Mouse (Mus musculus) lung, embryonic 16.5 days (tissue): ENCODE measurements at regions not wholly inside any gene's neighbourhood (a gene's known extent, or its start where the extent isn't known, plus 50 kb on each side); places are given as distances from the start of the nearest gene placed in this dataset.
A peak's percentile ranks its signal among the peaks of the same experiment; 100 is the strongest.

Source experiments
- ATAC-seq: fragments of 200-750 bp; cut with Nextera tagmentation; 2 replicates; pipeline ENCODE4 v1.8.0; 2017; ENCODE audit warnings: low read depth, mild to moderate bottlenecking, moderate library complexity
- H3K27ac ChIP-seq: fragments of 300-500 bp; sonication (generic); 2 replicates; pipeline ENCODE4 v1.5.1; 2014; ENCODE audit warnings: mild to moderate bottlenecking, control low read depth, low read length
- H3K27me3 ChIP-seq: fragments of 300-500 bp; sonication (generic); 2 replicates; pipeline ENCODE4 v1.6.1; 2014; ENCODE audit warnings: low read depth, low read length, mixed read lengths; ENCODE audit not compliant: control insufficient read depth, insufficient read depth
- H3K36me3 ChIP-seq: fragments of 300-500 bp; sonication (generic); 2 replicates; pipeline ENCODE4 v1.6.1; 2014; ENCODE audit warnings: low read length; ENCODE audit not compliant: control insufficient read depth, insufficient read depth
- H3K4me1 ChIP-seq: fragments of 300-500 bp; sonication (generic); replicated peaks from 2 replicates; pipeline ENCODE4 v1.6.1; 2014; ENCODE audit warnings: low read length, mixed read lengths; ENCODE audit not compliant: control insufficient read depth, insufficient read depth
- H3K4me2 ChIP-seq: fragments of 300-500 bp; sonication (generic); 2 replicates; pipeline ENCODE4 v1.6.1; 2014; ENCODE audit warnings: low read depth, low read length, control low read depth
- H3K4me3 ChIP-seq: fragments of 300-500 bp; sonication (generic); 2 replicates; pipeline ENCODE4 v1.5.1; 2014; ENCODE audit warnings: mild to moderate bottlenecking, low read length, control low read depth
- H3K9ac ChIP-seq: fragments of 300-500 bp; sonication (generic); 2 replicates; pipeline ENCODE4 v1.6.1; 2014; ENCODE audit warnings: low read length, control low read depth
- H3K9me3 ChIP-seq: fragments of 300-500 bp; sonication (generic); 2 replicates; pipeline ENCODE4 v1.6.1; 2016; ENCODE audit warnings: low read length; ENCODE audit not compliant: control insufficient read depth
- WGBS: fragments of 180-500 bp; shearing (Covaris S2); extraction: QIAGEN DNeasy Blood & Tissue Kit; methylation state at CpG from one replicate; pipeline ENCODE4 v1.1.7; 2014; 5-methylcytosine and 5-hydroxymethylcytosine counted together

- H3K4me1 ChIP-seq: peaks cover 11% of the 10 kb centered on the region
- H3K9ac ChIP-seq: no peak overlapping the region
- H3K4me2 ChIP-seq: no peak overlapping the region
- no peak for ATAC-seq
- H3K9me3 ChIP-seq: no peaks in the 10 kb centered on the region; the same call in 1 of the 2 replicates
- no peak overlapping the region for H3K4me3 ChIP-seq
- H3K36me3 ChIP-seq: no peaks in the 10 kb centered on the region; the same call in 1 of the 2 replicates
- H3K27ac ChIP-seq: no peak overlapping the region
- 24% methylated on average over 6 of the region's 6 CpGs for WGBS
- H3K27me3 ChIP-seq: no peaks in the 10 kb centered on the region
Observed at GRCm38 (mm10) chr9:59198221-59198875, 93.0 kb upstream of the Adpgk start.

GRCm38 (mm10) chr9:59197506-59197905, 93.9 kb upstream of the Adpgk start:
- Histone ChIP-seq H3K4me2 (no peak overlapping the region), H3K27ac (no peak overlapping the region), H3K4me3 (no peak overlapping the region), H3K9me3 (no peaks in the 10 kb centered on the region; the same call in 1 of the 2 replicates), H3K9ac (no peak overlapping the region), H3K36me3 (no peaks in the 10 kb centered on the region; the same call in 1 of the 2 replicates), H3K4me1 (peaks cover 11% of the 10 kb centered on the region), H3K27me3 (no peaks in the 10 kb centered on the region)
- 78% methylated on average over 12 of the region's 12 CpGs for WGBS
- ATAC-seq: no peak

DNA sequence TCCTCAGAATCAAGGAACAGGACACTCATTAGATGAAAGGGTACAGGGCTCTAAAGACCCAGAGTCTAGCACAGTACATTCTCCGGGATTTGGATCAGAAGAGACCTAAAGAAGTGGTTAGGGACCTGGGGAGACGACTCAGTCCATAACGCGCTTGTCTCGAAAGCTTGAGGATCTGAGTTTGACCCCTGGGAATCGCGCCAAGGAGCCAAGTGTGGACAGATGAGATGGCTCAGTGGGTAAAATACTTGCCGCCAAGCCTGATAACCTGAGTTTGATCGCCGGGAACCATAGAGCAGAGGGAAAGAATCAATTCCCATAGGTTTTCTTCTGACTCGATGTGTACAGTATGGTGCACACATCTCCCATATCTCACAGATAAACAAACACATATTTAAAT, 97.4 kb upstream of the Adpgk start:
- no peak for ATAC-seq
- peaks cover 11% of the 10 kb centered on the region for H3K4me1 ChIP-seq
- H3K27ac ChIP-seq: no peak overlapping the region
- no peaks in the 10 kb centered on the region for H3K9me3 ChIP-seq
- no peaks in the 10 kb centered on the region; the same call in 1 of the 2 replicates for H3K36me3 ChIP-seq
- no peak overlapping the region for H3K4me3 ChIP-seq
- H3K27me3 ChIP-seq: no peaks in the 10 kb centered on the region
- WGBS: 57% methylated on average over 11 of the region's 11 CpGs
- no peak overlapping the region for H3K4me2 ChIP-seq
- H3K9ac ChIP-seq: no peak overlapping the region

DNA sequence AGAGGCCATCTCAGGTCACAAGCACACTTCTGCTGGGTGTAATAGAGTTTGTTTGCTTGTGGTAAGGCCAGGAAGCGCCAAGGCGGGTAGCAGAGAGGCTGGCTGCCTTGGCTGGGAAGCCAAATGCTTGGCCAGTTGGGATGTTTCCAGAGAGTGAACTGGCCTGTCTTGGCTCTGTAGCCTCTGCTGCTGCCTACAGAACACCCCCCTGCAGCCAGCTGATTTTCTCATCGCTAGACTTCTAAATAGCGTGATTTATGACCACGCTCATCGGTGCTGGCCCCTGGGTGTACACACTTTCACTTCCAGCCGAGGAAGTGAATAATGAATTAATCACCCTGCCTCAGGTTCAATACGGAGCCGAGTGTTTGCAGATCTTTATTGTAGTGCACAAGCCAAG, 102.2 kb upstream of the Adpgk start:
- peak overlapping the region; percentile 16; the same call in 1 of the 2 replicates for H3K4me2 ChIP-seq
- WGBS: 25% methylated on average over 9 of the region's 9 CpGs
- no peak overlapping the region for H3K9ac ChIP-seq
- H3K27me3 ChIP-seq: no peaks in the 10 kb centered on the region
- no peak overlapping the region for H3K4me3 ChIP-seq
- peak; percentile 57 for ATAC-seq
- no peaks in the 10 kb centered on the region for H3K36me3 ChIP-seq
- peaks cover 9% of the 10 kb centered on the region; the same call in 1 of the 2 replicates for H3K4me1 ChIP-seq
- H3K27ac ChIP-seq: no peak overlapping the region
- H3K9me3 ChIP-seq: no peaks in the 10 kb centered on the region

GRCm38 (mm10) chr9:59188411-59188810, 102.9 kb upstream of the Adpgk start:
- Histone ChIP-seq H3K9ac (no peak overlapping the region), H3K4me1 (peaks cover 9% of the 10 kb centered on the region; the same call in 1 of the 2 replicates)

DNA sequence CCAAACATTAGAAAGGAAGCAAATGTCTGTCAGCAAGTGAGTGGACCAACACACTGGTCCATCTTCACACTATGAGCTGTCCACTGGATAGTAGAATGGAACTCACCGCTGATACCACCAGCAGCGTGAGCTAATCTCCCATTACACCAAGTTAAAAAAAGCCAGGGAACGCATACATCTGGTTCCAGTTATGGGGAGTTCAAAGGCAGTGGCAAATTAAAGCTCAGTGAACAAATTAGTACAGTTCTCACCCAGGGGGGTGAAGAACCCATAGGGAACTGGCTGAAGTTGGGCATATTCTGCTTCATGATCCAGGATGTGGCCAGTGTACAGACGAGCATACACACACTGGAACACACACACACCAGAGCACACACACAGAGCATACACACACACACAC, 105.0 kb upstream of the Adpgk start:
- 65% methylated on average over 4 of the region's 4 CpGs for WGBS
- Histone ChIP-seq H3K4me3 (no peak overlapping the region), H3K4me2 (no peak overlapping the region), H3K9me3 (no peaks in the 10 kb centered on the region), H3K27me3 (no peaks in the 10 kb centered on the region), H3K27ac (no peak overlapping the region), H3K36me3 (no peaks in the 10 kb centered on the region), H3K4me1 (peaks cover 19% of the 10 kb centered on the region; the same call in 1 of the 2 replicates), H3K9ac (no peak overlapping the region)
- no peak for ATAC-seq

More at GRCm38 (mm10) chr9:59188411-59188810, 102.9 kb upstream of the Adpgk start:
- Histone ChIP-seq H3K27ac (no peak overlapping the region), H3K4me3 (no peak overlapping the region), H3K36me3 (no peaks in the 10 kb centered on the region), H3K27me3 (no peaks in the 10 kb centered on the region), H3K9me3 (no peaks in the 10 kb centered on the region), H3K4me2 (no peak overlapping the region)
- 68% methylated on average over 4 of the region's 4 CpGs for WGBS
- ATAC-seq: no peak

GRCm38 (mm10) chr9:59184089-59184488, 107.3 kb upstream of the Adpgk start:
- H3K9ac ChIP-seq: no peak overlapping the region
- no peaks in the 10 kb centered on the region for H3K27me3 ChIP-seq
- no peak overlapping the region for H3K4me2 ChIP-seq
- no peaks in the 10 kb centered on the region for H3K36me3 ChIP-seq
- no peak overlapping the region for H3K4me3 ChIP-seq
- peaks cover 14% of the 10 kb centered on the region; the same call in 1 of the 2 replicates for H3K4me1 ChIP-seq
- ATAC-seq: no peak
- H3K27ac ChIP-seq: no peak overlapping the region
- 50% methylated on average over 3 of the region's 3 CpGs for WGBS
- no peaks in the 10 kb centered on the region for H3K9me3 ChIP-seq

DNA sequence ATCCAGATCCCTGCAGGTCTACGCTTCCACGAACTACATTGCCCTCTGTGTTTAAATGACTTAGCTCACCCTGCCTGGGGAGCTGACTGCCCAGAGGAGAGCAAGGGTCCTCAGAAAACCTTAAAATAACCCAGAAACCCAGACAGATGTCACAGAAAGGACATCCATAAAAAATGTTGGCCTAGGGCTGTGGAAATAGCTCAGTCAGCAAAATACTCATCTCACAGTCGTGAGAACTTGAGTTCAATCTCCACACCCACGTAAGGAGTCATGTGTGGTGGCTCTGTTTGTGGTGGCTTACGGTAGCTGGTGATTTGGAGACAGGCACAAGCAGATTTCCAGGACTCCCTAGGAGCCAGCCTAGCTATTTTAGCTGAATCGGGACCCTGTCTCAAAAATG, 108.5 kb upstream of the Adpgk start:
- Histone ChIP-seq H3K4me1 (peaks cover 10% of the 10 kb centered on the region; the same call in 1 of the 2 replicates), H3K4me3 (no peak overlapping the region), H3K27me3 (no peaks in the 10 kb centered on the region), H3K9ac (no peak overlapping the region), H3K27ac (peak overlapping the region; percentile 50), H3K4me2 (no peak overlapping the region), H3K36me3 (no peaks in the 10 kb centered on the region), H3K9me3 (no peaks in the 10 kb centered on the region)
- 49% methylated on average over 6 of the region's 6 CpGs for WGBS
- peak; percentile 41; the same call in 1 of the 2 replicates for ATAC-seq

GRCm38 (mm10) chr9:59182490-59182889, 108.9 kb upstream of the Adpgk start:
- no peak overlapping the region for H3K9ac ChIP-seq
- H3K36me3 ChIP-seq: no peaks in the 10 kb centered on the region
- H3K4me2 ChIP-seq: no peak overlapping the region
- peaks cover 10% of the 10 kb centered on the region; the same call in 1 of the 2 replicates for H3K4me1 ChIP-seq
- 49% methylated on average over 8 of the region's 8 CpGs for WGBS
- H3K9me3 ChIP-seq: no peaks in the 10 kb centered on the region
- H3K27me3 ChIP-seq: no peaks in the 10 kb centered on the region
- no peak overlapping the region for H3K4me3 ChIP-seq
- peak overlapping the region; percentile 50 for H3K27ac ChIP-seq
- ATAC-seq: peak; percentile 47; the same call in 1 of the 2 replicates
